Mouse (Mus musculus): ENCODE results near the gene Cnr2.

The Cnr2 gene

DNA sequence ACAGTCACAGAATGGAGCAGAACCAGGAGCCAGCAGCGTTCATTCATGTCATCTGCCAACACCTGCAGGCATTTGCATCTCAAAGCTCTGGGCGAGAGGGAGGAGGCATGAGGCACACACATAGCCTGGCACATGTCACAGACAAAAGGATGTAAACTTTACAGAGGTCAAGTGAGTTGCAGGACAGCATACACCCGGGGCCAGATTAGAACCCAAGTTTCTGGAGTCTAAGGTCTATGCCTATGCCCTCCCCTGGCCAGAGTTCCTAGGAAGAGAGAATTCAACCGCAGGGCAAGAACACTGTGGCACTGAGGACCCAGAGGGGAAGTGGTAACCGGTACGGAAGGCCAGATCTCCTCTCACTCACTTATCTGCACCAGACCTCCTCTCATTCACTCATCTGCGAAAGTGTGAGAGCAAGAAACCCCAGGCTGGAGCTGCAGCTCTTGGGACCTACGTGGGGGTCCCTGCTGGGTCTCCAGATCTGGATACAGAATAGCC is at the start of gene Cnr2:
Gene Cnr2 (plus strand): TSS at position 324 of the 501 bp plus-strand sequence.
- peak; percentile 63 for DNase-seq

DNA sequence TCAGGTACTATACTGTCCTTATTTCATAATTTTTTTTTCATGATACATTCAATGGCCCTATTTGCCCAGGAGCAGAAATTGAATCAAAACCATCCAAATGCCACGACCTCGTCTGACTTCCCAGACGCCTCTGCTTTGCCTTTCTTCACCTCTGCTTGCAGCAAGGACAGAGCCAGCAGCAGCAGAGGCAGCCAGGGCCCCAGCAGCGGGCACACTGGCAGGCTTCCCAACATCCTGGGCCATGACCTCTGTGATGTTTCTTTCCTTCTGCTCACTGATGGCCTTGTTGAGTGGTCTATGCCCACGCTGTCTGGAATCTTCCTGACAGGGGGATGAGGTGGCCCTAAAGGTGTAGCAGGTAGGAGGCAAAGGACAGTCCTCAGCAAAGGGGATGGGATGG is 47.6 kb upstream of the Cnr2 start:
- no peak for DNase-seq

DNA sequence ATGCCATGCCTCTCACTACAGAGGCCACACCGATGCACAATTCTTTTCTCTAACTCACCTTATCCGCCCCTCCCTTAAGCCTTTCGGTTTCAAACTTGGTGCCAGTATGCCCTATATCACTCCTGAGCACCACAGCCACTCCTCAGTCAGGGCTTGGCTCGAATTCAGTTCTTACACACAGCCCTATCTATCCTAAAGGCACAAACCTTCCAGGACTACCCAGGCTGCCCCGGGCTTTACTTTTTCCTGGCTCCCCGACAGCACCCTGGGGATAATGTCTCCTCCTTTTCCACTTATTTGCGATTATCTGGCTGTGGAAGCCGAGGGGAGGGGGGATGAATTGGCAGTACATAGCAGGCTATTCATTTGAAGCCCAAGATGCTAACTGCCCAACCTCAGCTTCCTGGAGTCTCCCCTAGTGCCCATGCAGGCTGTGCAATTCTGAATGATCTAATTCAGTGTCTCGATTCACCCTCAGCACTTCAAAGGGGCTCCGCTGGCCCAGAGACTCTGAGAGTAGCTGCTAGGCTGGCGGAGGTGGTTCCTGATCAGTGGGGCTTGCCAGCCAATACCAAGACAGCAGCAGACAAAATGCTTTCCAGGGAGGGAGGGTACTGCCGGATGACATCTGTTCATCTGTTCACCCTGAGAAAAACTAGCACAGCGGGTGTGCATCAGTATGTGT is 44.6 kb upstream of the Cnr2 start:
- peak; percentile 67 for DNase-seq

DNA sequence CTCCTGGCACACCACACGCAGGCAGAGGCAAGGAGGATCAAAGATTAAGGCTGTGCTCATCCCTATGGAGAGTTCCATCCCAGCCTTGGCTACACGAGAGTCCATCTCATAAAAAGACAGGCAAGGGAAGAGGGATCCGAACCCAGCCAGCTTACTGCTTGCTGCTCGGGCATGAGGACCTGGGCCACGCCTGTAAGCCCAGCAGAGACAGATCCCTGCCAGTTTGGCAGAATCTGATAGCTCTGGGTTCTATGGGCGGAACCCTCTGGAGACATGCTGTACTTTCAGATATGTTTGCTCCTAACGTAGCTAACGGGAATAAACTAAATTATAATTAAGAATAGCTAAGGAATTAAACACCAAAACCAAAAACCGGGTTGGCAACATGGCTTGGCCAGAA is 43.3 kb upstream of the Cnr2 start:
- DNase-seq, result no peak

DNA sequence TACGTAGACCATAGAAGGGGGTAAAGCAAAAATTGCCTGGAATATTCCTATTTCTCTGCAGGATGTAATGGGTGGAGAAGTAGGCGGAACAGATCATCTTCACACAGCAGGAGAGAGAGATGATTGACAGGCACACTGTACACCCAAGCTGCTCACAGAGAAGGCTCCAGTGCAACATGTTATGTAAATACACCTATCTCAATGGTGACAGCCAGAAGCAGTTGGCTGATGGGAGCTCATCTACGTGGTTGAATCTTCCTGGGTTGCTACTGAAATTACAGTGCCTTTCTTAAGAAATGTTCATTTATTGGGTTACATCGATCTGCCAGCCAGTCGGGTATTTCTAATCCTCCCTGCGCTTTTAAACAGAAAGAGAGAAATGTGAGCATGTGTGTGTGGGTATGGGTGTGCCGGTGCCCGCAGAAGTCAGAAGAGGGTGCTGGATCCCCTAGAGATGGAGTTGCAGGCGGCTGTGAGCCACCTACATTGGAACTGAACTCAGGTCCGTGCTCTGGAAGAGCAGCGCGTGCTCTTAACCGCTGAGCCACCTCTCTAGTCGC is 41.1 kb upstream of the Cnr2 start:
- no peak for DNase-seq

DNA sequence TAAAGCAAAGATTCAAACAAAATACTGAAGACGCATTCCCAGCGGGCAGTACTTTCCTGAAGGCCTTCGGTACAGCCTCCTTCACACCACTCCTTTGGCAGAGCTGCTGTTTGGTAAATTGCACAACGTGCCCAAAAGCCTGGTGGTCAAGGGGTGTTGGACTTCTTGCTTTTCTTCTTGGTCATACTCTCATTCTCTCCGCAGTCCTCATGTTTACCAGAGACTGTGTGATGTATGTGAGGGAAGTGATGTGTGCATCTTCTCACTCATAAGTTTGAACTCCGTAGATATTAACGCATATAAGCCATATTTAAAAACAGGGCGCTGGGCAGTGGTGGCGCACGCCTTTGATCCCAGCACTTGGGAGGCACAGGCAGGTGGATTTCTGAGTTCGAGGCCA is 40.6 kb upstream of the Cnr2 start:
- DNase-seq, result no peak

DNA sequence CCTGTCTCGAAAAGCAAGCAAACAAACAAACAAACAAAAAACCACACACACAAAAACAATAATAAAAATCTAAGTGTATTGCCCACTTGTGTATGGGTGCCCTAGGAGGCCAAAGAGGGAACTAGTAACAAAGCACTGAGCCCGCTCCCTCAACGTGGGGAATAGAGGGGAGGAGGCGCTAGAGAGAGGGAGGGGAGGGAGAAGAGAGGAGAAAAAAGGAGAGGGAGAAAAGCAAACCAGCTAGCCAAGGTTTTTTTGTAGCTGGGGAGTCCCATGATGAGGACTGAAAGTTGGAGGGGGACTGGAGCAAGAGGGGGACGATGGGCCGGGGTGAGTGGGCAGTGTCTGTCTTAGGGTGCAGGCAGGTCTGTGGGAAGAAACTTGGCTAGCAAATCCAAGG is 40.1 kb upstream of the Cnr2 start:
- DNase-seq, result peak; percentile 47

DNA sequence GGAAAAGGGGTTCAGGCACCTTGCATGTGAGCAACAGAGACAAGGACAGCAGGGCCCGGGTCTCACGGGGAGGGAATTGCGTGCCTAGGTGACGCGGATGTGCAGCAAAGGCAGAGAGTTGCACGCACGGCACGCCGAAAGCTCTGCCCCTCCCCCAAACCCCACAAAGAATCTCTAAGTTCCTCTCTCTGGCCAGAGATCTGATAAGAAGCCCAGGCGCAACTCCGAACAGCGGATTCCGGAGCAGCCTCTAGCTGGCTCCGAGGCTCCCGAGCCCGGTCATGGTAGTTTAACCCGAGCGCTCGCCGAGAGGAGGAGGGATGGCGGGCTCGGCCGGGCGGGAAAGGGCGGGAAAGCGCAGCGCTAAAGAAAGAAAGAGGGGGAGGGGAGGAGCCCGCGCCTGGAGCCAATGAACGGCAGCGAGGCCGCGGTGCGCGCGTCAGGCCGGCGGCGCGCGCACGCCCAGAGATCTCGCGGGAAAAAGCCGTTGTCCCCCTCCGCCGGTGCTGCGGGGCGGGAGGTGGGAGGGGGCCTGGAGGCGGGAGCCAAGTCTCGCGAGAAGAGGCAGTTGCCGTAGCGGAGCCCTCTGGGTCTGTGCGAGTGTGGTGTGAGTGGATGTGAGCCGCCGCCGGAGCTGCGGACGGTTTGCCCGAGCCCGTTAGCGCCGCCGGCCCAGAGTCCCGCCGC is 39.5 kb upstream of the Cnr2 start, which contains the start of gene Srsf10:
Gene Srsf10 (plus strand): TSS at position 212 of the 687 bp plus-strand sequence.
- peak; percentile 98 for DNase-seq

DNA sequence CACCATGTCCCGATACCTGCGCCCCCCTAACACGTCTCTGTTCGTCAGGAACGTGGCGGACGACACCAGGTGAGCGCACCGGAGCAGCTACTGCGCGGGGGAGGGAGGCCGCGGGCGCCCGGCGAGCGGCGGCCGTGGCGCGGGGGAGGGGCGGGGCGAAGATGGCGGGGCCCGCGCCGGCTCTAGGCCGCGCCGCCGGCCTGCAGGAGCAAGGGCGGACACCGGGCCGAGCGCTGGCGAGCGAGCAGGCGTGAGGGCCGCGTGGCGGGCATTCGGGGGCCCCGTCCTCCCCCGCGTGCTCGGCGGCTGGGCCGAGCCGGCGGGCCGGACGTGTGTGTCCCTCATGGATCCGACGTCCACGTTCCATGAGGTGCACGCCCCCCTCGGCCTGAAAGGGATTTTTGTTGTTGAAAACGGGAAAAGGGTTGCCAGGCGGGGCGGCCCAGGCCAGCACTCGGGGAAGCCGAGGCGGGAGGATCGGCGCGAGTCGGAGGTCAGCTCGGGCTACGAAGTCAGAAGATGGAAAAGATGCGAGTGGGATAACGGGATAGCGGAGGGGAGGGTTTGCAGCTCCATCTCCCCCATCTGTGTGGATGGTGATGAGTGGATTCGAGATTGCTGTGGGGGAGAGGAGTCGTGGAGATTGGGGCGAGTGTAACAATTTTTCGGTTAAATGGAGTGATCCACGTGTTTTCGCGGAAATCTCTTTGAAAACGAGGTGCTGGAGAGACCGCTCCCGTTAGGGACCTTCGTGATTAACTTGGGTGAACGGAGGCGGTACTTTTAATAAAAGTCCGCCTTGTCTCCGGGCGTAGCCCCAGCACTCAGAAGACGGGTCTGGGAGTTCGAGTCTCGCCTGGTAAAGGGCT is 38.7 kb upstream of the Cnr2 start:
- DNase-seq, result peak; percentile 62

DNA sequence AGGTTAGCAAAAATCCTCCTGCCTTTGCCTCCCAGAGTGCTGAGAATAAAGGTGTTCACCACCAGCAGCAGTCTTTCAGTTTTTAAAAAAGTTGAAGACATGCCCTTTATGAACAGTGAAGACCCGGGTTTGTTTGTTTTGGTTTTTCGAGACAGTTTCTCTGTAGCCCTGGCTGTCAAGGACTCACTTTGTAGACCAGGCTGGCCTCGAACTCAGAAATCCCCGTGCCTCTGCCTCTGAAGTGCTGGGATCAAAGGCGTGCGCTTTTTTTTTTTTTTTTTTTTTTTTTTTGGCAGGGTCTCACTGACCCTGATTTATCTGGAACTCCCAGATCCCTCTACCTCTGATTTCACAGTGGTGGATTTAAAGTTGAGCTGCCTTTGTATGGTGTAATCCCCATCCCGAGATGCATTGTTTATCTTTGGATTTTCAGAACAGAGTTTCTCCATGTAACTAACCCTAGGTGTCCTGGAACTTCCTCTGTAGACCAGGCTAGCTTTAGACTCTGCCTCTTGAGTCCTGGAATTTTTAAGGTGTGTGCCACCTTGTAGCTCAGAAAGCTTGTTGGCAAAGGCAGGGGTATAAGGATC is 37.5 kb upstream of the Cnr2 start:
- no peak for DNase-seq

DNA sequence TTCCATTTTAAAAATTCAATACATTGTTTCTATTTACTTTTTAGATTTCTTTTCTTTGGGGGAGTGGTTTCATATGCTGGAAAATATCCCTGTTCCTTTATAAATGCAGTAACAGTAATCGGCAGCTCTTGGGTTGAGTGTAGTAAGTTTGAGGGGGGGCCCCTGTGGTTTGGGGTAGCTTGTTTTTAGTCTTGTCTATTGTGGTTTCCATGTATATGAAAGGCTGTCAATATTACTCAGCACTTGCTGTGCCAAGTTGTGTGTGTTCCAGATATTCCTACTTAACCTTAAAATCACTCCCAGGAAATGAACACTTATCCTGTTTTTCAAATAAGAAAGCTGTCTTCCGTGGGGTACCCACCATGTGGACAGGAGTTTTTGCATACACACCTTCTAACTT is 26.2 kb upstream of the Cnr2 start:
- peak; percentile 47 for DNase-seq

DNA sequence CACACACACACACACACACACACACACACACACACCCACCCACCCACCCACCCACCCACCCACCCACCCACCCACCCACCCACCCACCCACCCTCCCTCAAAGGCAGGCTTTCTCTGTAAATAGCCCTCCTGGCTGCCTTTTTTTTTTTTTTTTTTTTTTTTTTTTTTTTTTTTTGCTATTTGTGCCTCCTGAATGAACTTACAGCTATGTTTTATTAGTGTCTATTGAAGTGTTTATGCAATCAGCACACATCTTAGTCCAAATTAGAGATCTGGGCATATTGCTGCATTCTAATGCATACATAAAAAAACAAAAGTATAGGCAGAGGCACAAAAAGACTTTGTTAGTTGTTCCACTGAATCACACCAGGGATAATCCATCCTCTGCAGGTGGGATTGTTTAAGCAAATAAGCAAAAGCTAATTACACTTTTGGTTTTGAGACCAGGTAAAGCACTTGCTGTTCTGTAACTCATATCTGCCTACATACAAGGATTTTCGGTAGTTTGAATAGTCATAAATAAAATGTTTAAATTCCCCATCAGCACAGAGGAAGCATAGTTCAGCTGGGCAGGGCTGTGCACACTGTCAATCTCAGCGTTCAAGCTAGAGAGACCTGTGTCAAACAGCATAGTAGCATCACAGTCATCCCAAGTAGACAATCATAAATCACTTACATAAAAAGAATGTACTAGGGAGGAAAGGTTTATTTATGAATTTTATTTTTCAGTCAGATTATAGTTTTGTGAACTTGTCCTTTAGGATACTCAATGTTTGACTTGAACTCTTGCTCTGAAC is 24.8 kb upstream of the Cnr2 start:
- no peak for DNase-seq

DNA sequence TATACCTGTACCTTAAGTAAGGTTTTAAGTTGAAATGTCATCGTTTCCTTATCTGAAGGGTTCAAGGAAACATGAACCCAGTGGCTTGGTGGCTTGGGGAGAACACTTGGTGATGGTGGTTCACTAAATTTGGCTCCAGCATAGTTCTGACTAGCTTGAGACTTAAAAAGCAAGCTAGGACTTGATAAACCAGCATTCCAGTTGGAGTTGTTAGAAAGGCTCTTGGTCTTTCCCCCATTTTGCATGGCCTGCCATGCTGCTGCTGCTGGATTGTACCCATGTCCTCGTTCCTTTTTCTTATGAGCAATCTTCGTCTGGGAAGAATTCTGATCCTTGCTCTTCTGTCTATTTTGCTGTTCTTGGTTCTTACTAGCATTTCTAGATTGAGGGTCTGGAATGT is 23.2 kb upstream of the Cnr2 start:
- no peak for DNase-seq

DNA sequence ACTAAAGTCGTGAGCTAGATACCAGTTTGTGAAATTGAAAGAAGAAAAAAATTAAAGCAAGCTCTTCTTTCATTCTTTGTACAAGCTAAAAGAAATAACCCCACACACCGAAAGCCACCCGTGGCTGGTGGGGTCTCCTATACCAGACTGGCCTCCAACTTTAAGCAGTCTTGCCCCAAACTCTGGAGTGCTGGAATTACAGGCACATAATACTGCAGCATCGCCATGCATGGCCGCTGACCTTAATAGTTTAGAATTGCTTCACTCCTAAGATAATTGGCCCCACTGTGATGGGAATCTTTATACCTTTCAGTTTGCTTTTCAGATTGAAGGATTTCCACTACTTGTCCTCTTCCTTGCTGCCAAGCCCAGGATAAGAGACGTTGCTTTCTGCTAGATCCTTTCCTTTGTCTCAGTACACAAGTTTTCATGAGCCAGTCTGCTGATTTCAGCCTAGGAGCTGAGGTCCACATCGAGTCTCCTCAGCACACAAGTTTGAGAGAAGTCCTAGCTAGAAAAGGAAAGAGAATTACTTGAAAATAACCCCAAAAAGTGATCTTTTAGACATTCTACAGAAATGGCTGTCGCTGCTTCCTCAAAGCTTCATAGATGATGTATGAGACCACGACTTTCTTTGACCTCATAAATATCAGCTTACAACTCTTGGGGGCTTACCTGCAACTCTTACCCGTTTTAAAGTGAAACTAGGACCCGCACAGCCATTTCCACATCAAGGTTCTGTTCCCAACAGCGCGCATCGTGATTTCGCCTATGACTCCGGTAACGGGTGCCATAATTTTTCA is 22.4 kb upstream of the Cnr2 start:
- no peak for DNase-seq

DNA sequence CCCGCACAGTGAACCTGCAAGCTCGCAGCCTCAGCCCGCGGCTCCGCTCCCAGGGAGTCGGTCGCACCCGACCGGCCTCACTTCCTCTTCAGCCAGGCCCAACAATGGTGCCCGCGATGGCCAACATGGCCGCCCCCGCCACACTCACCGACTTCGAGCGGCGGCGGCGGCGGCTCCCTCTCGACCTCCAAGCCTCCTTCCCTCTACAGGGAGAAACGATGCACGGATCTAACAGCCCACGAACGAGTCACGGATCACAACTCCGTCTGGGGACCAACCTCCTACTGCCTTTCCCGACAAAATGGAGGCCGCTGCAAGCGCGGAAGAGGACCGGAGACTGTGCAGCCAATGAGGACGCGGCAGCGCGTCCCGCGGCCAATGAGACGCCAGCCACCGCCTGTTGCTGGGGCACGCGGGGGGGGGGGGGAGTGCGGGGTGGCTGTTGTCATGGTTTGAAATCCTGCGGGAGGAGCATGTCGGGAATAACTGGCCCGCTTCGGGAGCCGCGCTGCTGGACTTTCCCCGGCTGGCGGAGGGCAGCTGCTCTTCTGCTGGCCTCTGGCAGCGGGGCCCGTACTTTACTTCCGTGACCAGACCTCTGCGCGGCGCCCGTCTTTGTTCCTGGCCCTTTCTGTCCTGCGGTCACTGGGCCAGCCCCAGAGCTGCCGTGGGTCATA is 21.5 kb upstream of the Cnr2 start, which contains the start of gene Pnrc2:
Gene Pnrc2 (minus strand): TSS at position 325 of the 677 bp plus-strand sequence.
- DNase-seq, result peak; percentile 89

DNA sequence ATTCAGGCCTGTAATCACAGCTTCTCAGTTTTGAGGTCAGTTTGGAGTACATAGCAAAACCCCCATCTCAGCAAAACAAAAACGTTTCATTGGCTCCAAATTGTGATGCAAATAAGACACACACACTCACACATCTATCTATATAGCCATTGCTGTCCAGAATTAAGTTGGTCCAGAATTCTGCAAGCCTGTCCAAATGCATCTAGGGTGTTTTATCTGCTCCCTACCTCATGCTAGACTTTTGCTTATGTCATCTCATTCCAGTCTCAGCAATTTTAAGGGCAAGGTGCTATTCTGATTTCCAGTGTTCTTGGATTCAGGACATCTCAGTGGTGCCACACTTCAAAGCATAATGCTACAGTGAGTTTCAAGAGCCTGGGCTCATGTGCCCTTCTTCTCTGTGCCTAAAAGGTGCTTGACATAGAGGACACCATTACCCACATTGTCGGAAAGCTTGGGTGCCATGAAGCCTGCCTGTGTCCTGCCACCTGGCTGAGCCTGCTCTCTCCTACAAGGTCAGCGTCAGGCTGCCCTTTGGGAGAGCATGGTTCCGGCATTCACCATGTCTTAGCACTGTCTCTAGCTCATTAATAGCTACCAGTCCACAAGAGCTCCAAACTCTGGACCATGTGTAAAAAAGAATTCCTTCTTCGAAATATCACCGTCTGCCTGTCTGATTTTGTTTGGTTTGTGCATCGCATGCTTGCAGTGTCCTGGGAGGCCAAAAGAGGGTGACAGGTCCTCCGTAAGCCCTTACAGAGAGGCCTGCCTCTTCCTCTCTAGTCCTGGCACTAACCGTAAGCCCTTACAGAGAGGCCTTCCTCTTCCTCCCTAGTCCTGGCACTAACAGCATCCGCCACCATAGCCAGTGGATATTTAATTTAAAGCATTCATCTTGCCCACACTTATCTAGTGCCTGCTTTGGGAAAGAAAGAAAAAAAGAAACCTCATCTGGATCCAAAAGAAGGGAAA is 20.3 kb upstream of the Cnr2 start:
- no peak for DNase-seq

DNA sequence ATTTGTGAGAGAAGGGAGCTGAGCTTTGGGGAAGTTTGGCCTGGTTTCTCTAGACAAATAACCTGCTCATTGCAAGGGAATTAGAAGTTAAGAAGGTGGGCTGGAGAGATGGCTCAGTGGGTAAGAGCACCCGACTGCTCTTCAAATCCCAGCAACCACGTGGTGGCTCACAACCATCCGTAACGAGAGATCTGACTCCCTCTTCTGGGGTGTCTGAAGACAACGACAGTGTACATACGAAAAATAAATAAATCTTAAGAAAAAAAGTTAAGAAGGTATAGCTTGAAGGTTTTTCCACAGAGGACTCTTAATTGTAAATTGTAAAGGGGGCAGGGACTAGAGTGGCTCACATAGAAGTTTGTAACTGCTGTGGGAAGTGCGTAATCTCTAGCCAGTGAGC is 19.6 kb upstream of the Cnr2 start:
- peak; percentile 60 for DNase-seq

DNA sequence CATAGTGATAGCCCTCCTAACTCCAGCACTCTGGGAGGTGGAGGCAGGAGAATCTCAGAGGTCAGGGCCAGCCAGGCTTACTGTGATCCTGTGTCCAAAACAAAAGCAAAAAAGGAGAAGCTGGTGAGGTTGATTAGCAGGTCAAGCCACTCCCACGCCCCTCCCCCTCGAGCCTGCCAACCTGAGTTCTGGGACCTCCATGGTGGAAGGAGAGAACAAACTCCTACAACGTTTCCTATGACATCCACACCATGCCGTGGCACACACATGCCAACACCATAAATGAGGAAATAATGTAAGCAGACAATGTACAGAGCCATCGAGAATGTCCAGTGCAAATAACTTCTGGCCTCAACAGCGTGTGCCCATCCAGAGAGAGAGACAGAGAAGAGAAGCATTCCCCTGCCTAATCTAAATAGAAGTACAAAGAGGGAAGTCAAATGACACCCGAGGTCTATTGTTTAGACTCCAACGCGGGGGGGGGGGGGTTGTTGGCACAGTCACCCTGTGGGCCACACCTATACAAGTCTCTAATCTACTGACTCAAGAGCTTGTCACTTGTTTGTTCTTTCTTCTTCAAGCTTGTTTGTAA is 19.1 kb upstream of the Cnr2 start:
- DNase-seq, result peak; percentile 63

DNA sequence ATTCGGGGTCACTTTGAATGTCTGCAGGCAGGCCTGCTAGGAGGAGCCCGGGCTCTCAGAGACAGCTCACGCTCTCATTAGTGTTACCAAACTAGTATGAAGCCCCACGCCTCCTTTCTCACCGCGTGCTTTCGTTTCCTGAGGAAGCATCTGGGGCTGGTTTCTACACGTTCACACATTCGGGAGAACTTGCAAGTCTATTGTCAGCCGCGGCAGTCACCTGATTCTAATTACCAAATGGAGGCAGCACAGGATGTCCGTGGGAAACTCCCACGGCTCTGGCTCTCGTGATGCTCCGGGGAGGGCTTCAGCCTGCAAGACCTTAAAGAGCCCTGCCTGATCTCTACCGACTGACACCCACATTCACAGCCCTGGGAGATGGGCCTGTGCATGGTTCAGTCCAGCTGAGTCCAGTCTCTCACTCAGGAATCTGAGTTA is 18.6 kb upstream of the Cnr2 start:
- peak; percentile 83 for DNase-seq
